8 mouse cellular contexts compared by ENCODE assay signal in the genomic region with DNA sequence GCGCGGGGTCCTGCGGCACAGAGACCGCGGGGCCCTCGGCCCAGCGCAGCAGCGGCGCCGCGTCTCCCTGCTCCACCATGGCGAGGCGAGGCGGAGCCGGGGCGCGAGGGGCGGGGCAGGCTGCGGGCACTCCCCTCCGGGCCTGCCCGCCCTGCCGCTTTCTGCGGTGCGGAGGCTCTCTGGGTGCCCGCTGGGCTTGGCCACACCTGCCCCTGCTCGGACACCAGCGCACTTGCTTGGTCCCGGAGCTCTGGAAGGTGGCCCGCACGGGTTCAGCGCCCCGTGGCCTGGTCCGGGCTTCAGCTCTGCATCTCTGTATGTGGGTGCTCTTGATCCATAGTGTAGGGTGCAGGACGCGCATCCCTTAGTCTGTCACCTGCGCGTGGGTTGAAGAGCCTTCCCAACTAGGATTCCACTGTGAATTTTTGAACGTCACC. TPM values are rescaled to one million over a fixed set of nuclear protein-coding genes. Genes with fewer than 3 reads are reported as not detected.
DNase-seq lines count a peak whose midpoint lies in the region; ATAC-seq and TF ChIP-seq lines count a peak whose summit lies in the region.

A gene (minus strand): TSS at position 89 of the 437 bp plus-strand sequence.

- H3K36me3 ChIP-seq in neural tube, embryonic 11.5 days (ENCODE audit: control insufficient read depth, insufficient read depth, low read length): no peaks in the 10 kb centered on the region
- H3K36me3 ChIP-seq in embryonic facial prominence, embryonic 12.5 days: no peaks in the 10 kb centered on the region
- no peaks in the 10 kb centered on the region for H3K36me3 ChIP-seq in heart, embryonic 10.5 days
- H3K36me3 ChIP-seq in kidney, embryonic 15.5 days: no peaks in the 10 kb centered on the region
- H3K36me3 ChIP-seq in liver, embryonic 11.5 days (ENCODE audit: control insufficient read depth, insufficient read depth, low read length): no peaks in the 10 kb centered on the region
- no peaks in the 10 kb centered on the region for H3K36me3 ChIP-seq in myocyte (ENCODE audit: control insufficient read depth, insufficient read depth)
- H3K36me3 ChIP-seq in stomach, embryonic 14.5 days (ENCODE audit: control insufficient read depth, insufficient read depth, low read length): no peaks in the 10 kb centered on the region

- peak within 1 kb of the TSS; percentile 80 for H3K4me3 ChIP-seq in neural tube, embryonic 11.5 days (ENCODE audit: low read depth, low read length)
- peak within 1 kb of the TSS; percentile 61 for H3K4me3 ChIP-seq in embryonic facial prominence, embryonic 12.5 days
- peak within 1 kb of the TSS; percentile 89 for H3K4me3 ChIP-seq in heart, embryonic 10.5 days
- H3K4me3 ChIP-seq in kidney, embryonic 15.5 days (replicated peaks): peak within 1 kb of the TSS; percentile 88
- H3K4me3 ChIP-seq in liver, embryonic 11.5 days (ENCODE audit: low read depth, low read length): peak within 1 kb of the TSS; percentile 78
- peak within 1 kb of the TSS; percentile 34 for H3K4me3 ChIP-seq in myocyte
- H3K4me3 ChIP-seq in stomach, embryonic 14.5 days (ENCODE audit: low read depth, low read length): peak within 1 kb of the TSS; percentile 74

- under 1% methylated on average over 32 of the region's 38 CpGs for WGBS in neural tube, embryonic 11.5 days
- WGBS in embryonic facial prominence, embryonic 12.5 days: under 1% methylated on average over 33 of the region's 38 CpGs
- 1% methylated on average over 38 of the region's 38 CpGs for WGBS in heart, embryonic 10.5 days
- 1% methylated on average over 38 of the region's 38 CpGs for WGBS in kidney, embryonic 15.5 days
- WGBS in liver, embryonic 11.5 days: under 1% methylated on average over 31 of the region's 38 CpGs
- WGBS in stomach, embryonic 14.5 days: under 1% methylated on average over 37 of the region's 38 CpGs

- TF ChIP-seq POLR2A in myocyte (IDR thresholded peaks at IDR 0.05; ENCODE audit: insufficient read length, low read depth): peak; percentile 81

- H3K27me3 ChIP-seq in neural tube, embryonic 11.5 days (ENCODE audit: control insufficient read depth, insufficient read depth, low read length): no peaks in the 10 kb centered on the region
- peaks cover 13% of the 10 kb centered on the region for H3K27me3 ChIP-seq in embryonic facial prominence, embryonic 12.5 days
- peaks cover 22% of the 10 kb centered on the region for H3K27me3 ChIP-seq in heart, embryonic 10.5 days (ENCODE audit: insufficient read depth, poor library complexity, severe bottlenecking)
- peaks cover 20% of the 10 kb centered on the region; the same call in 1 of the 2 replicates for H3K27me3 ChIP-seq in kidney, embryonic 15.5 days
- no peaks in the 10 kb centered on the region; the same call in 1 of the 2 replicates for H3K27me3 ChIP-seq in liver, embryonic 11.5 days (replicated peaks; ENCODE audit: control insufficient read depth, insufficient read depth, low read length)
- peaks cover 13% of the 10 kb centered on the region for H3K27me3 ChIP-seq in myocyte (ENCODE audit: control insufficient read depth, insufficient read depth, insufficient read length)
- no peaks in the 10 kb centered on the region for H3K27me3 ChIP-seq in stomach, embryonic 14.5 days (ENCODE audit: control insufficient read depth, insufficient read depth, low read length)

- peak within 1 kb of the TSS; percentile 7 for H3ac ChIP-seq in myocyte (ENCODE audit: control insufficient read depth, insufficient read length)

- H3K4me1 ChIP-seq in neural tube, embryonic 11.5 days (ENCODE audit: control insufficient read depth, insufficient read depth, low read length): no peaks in the 10 kb centered on the region; the same call in 1 of the 2 replicates
- peaks cover 10% of the 10 kb centered on the region for H3K4me1 ChIP-seq in embryonic facial prominence, embryonic 12.5 days
- H3K4me1 ChIP-seq in heart, embryonic 10.5 days: peaks cover 5% of the 10 kb centered on the region; the same call in 1 of the 2 replicates
- H3K4me1 ChIP-seq in kidney, embryonic 15.5 days: peaks cover 22% of the 10 kb centered on the region
- no peaks in the 10 kb centered on the region; the same call in 1 of the 2 replicates for H3K4me1 ChIP-seq in liver, embryonic 11.5 days (replicated peaks; ENCODE audit: control insufficient read depth, insufficient read depth, low read length)
- peaks cover 7% of the 10 kb centered on the region; the same call in 1 of the 2 replicates for H3K4me1 ChIP-seq in stomach, embryonic 14.5 days (ENCODE audit: control insufficient read depth, insufficient read depth, low read length)

- no peaks in the 10 kb centered on the region for H3K79me2 ChIP-seq in myocyte (ENCODE audit: control insufficient read depth, insufficient read depth)

- peak; percentile 86 for DNase-seq in neural tube, embryonic 11.5 days (ENCODE audit: low spot score)
- no peak for DNase-seq in neural tube, embryonic 10.5 days (ENCODE audit: extremely low spot score, low spot score)
- DNase-seq in heart, embryonic 10.5 days (ENCODE audit: low spot score): peak; percentile 82
- DNase-seq in liver, embryonic 11.5 days (ENCODE audit: low spot score): peak; percentile 85

- H3K9ac ChIP-seq in neural tube, embryonic 11.5 days (ENCODE audit: low read length): peak within 1 kb of the TSS; percentile 84
- H3K9ac ChIP-seq in embryonic facial prominence, embryonic 12.5 days: peak within 1 kb of the TSS; percentile 64
- H3K9ac ChIP-seq in kidney, embryonic 15.5 days: peak within 1 kb of the TSS; percentile 74
- peak within 1 kb of the TSS; percentile 75 for H3K9ac ChIP-seq in liver, embryonic 11.5 days (ENCODE audit: low read depth, low read length)
- peak within 1 kb of the TSS; percentile 69 for H3K9ac ChIP-seq in stomach, embryonic 14.5 days (replicated peaks; ENCODE audit: low read depth, low read length)

- no peaks in the 10 kb centered on the region for H3K9me3 ChIP-seq in neural tube, embryonic 11.5 days (ENCODE audit: control insufficient read depth, low read length)
- no peaks in the 10 kb centered on the region for H3K9me3 ChIP-seq in embryonic facial prominence, embryonic 12.5 days
- H3K9me3 ChIP-seq in heart, embryonic 10.5 days: no peaks in the 10 kb centered on the region
- no peaks in the 10 kb centered on the region for H3K9me3 ChIP-seq in kidney, embryonic 15.5 days (replicated peaks)
- H3K9me3 ChIP-seq in liver, embryonic 11.5 days (ENCODE audit: control insufficient read depth, low read length): no peaks in the 10 kb centered on the region
- no peaks in the 10 kb centered on the region for H3K9me3 ChIP-seq in stomach, embryonic 14.5 days (ENCODE audit: control insufficient read depth, low read depth, low read length)

- peak within 1 kb of the TSS; percentile 87 for H3K4me2 ChIP-seq in neural tube, embryonic 11.5 days (ENCODE audit: low read depth)
- peak within 1 kb of the TSS; percentile 80 for H3K4me2 ChIP-seq in embryonic facial prominence, embryonic 12.5 days (replicated peaks)
- H3K4me2 ChIP-seq in kidney, embryonic 15.5 days: peak within 1 kb of the TSS; percentile 90
- H3K4me2 ChIP-seq in liver, embryonic 11.5 days: peak within 1 kb of the TSS; percentile 94
- H3K4me2 ChIP-seq in myocyte (ENCODE audit: low read depth): peak within 1 kb of the TSS; percentile 88
- H3K4me2 ChIP-seq in stomach, embryonic 14.5 days (replicated peaks; ENCODE audit: low read depth, low read length): peak within 1 kb of the TSS; percentile 54

- peak within 1 kb of the TSS; percentile 69 for H3K27ac ChIP-seq in neural tube, embryonic 11.5 days (ENCODE audit: low read depth, low read length)
- H3K27ac ChIP-seq in embryonic facial prominence, embryonic 12.5 days: peak within 1 kb of the TSS; percentile 14
- H3K27ac ChIP-seq in heart, embryonic 10.5 days: peak within 1 kb of the TSS; percentile 92
- peak within 1 kb of the TSS; percentile 79 for H3K27ac ChIP-seq in kidney, embryonic 15.5 days
- H3K27ac ChIP-seq in liver, embryonic 11.5 days (ENCODE audit: low read depth, low read length): no peak within 1 kb of the TSS
- peak within 1 kb of the TSS; percentile 66; the same call in 1 of the 2 replicates for H3K27ac ChIP-seq in stomach, embryonic 14.5 days (ENCODE audit: low read length)

- ATAC-seq in neural tube, embryonic 11.5 days (ENCODE audit: insufficient read depth, low FRiP score, low TSS enrichment): peak; percentile 93
- peak; percentile 90 for ATAC-seq in embryonic facial prominence, embryonic 12.5 days (ENCODE audit: insufficient number of reproducible peaks, insufficient read depth, low FRiP score, low TSS enrichment)
- ATAC-seq in kidney, embryonic 15.5 days (replicated peaks; ENCODE audit: low FRiP score): peak; percentile 95
- ATAC-seq in liver, embryonic 11.5 days (replicated peaks; ENCODE audit: low FRiP score): peak; percentile 89
- ATAC-seq in stomach, embryonic 14.5 days (ENCODE audit: insufficient number of reproducible peaks, insufficient read depth, low FRiP score, low read depth): peak; percentile 92

TF ChIP-seq in myocyte, 11 proteins besides CTCF, POLR2A, EP300 and RAD21:
- TF ChIP-seq MYOG (IDR thresholded peaks at IDR 0.05; ENCODE audit: control insufficient read depth in 1 of 3, insufficient read depth in 1 of 3, insufficient read length in 2 of 3, low read depth in 2 of 3) (peak in 2 of 3 experiments; percentile 38 to 64), MYOD1 (IDR thresholded peaks at IDR 0.05; ENCODE audit: control insufficient read depth in 1 of 3, insufficient read length in 2 of 3, low read depth in 2 of 3) (peak in 2 of 3 experiments; percentile 41 to 52), REST (IDR thresholded peaks at IDR 0.05; ENCODE audit: insufficient read depth, insufficient read length) (no peak), POLR2AphosphoS2 (IDR thresholded peaks at IDR 0.05; ENCODE audit: insufficient read length, low read depth) (peak; percentile 72), E2F4 (IDR thresholded peaks at IDR 0.05; ENCODE audit: insufficient read depth) (no peak)
TF ChIP-seq in myocyte: peak in this region for 3.

RNA-seq across cellular contexts. Expression of the gene that starts here (rescaled TPM):
- 15.6 and 15.7 TPM in 2 replicates for polyA plus RNA-seq in neural tube, embryonic 11.5 days (2014; fragmentation: Nextera tagmentation; extraction: Ambion mirVana)
- polyA plus RNA-seq in embryonic facial prominence, embryonic 12.5 days (2016; fragmentation: Nextera tagmentation; extraction: Ambion mirVana): 12.1 and 15.2 TPM in 2 replicates
- 3.6 and 6.8 TPM in 2 replicates for polyA plus RNA-seq in heart, embryonic 10.5 days (2016; fragmentation: Nextera tagmentation; extraction: Ambion mirVana)
- polyA plus RNA-seq in kidney, embryonic 15.5 days (2015; fragmentation: Nextera tagmentation; extraction: Ambion mirVana): 10.7 and 14.8 TPM in 2 replicates
- 4.7 and 5.5 TPM in 2 replicates for polyA plus RNA-seq in liver, embryonic 11.5 days (2014; fragmentation: Nextera tagmentation; extraction: Ambion mirVana)
- polyA plus RNA-seq in myocyte (2012; fragmentation: generic; extraction: Trizol): 1.0 TPM
- polyA plus RNA-seq in stomach, embryonic 14.5 days (2014; fragmentation: Nextera tagmentation; extraction: Ambion mirVana): 22.4 and 23.6 TPM in 2 replicates

Comparison
In these comparisons a context has a peak if more than half of its experiments do, and no peak if none do; other contexts are left out.
1. H3K4me3 ChIP-seq: peak in every context shown above with its lines; median percentile 89 in heart, embryonic 10.5 days; 88 in kidney, embryonic 15.5 days; 80 in neural tube, embryonic 11.5 days; 78 in liver, embryonic 11.5 days; 74 in stomach, embryonic 14.5 days; 61 in embryonic facial prominence, embryonic 12.5 days; 34 in myocyte.